Mouse (Mus musculus) heart, postnatal 10 days (tissue): ENCODE measurements around the gene Bcl2l1. TPM values are rescaled to one million over a fixed set of nuclear protein-coding genes. Genes with fewer than 3 reads are reported as not detected.

Experiments used
- DNase-seq, 2 experiments: peaks; one replicate each; pipeline ENCODE4 v3.0.0; 2021
- intact Hi-C: fragments of 180-260 bp; cut with DNase I; formaldehyde crosslinking; loops from one replicate; pipeline ENCODE4 v1.15.1; 2025
- total RNA-seq, 2 experiments: library from RNA; stranded (reverse); gene quantifications; 2 replicates each; pipeline ENCODE4 v1.2.3; 2021

Bcl2l1 gene
- total RNA-seq, 2 experiments from 2014 or later = 40.0 to 72.4 TPM

DNA sequence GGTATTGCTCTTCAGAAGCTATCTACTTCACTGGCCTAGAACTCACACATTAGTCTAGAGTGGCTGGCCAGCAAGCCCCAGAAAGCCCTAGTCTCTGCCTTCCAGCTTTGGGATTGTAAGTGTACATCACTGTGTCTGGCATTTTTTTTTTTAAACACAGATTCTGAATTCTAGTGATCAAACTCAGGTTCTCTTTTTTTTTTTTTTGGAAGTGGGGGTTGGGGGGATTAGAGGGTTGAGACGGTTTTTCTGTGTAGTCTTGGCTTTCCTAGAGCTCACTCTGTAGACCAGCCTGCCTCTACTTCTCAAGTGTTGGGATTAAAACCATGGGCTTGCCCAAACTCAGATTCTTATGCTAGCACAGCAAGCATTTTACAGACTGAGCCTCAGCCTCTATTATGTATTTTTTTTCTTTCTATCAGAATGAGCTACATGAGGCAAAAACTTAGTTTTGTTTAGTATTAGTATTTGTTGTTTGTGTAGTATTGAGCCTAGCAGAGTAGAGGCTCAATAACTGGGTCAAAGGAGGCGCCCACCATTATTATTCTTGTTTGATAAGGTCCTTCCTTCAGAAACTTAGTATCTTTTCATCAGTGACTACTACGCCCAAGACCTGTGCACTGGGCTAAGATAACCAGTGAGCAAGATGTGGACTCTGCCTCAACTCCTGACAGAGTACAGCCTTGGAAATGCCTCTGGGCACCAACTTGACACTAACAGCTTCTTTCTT, 6.9 kb downstream of the Bcl2l1 start:
- intact Hi-C loops = no loop called here
- no peak for DNase-seq

DNA sequence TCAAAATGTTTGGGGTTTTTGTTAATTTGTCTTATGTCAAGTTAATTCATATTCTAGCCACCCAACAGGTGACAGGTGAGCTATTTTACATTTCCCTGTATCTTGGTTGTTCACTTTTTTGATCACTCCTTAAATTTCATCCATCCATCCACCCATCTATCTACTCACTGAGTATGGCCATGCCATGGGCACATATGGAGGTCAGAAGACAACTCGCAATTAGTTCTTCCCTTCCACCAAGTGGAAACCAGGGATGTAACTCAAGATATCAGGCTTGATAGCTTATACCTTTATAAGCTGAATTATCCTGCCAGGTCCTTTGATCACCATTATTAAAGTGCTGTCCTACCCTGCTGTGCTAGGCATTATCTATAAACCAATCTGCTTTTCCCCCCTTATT, 7.8 kb downstream of the Bcl2l1 start:
- intact Hi-C loops = no loop called here

DNA sequence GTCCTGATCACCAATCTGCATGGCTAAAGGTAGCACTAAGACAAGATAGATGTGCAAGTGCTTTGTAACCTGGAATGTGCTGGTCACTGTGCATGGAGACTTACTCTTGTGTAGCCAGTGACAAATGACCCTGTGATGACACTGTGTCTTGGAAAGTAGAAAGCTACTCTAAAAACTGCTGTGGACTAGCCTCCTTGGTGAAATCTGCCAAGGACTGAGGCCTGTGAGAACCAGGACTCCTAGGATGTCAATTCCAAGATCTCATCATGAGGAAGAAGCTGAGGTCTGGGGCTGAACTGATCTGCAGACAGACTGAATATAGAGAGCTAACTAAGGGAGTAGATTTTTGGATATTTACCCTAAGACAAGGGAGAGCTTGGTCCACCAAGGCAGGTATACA, 10.0 kb downstream of the Bcl2l1 start:
- no peak for DNase-seq
- intact Hi-C loops = loop anchor here (1.0 to 2.0 kb wide), 2 partner anchors 9 to 37 kb away; no protein-coding TSS in a partner anchor

More for the DNA sequence above, 7.8 kb downstream of the Bcl2l1 start:
- DNase-seq = no peak

DNA sequence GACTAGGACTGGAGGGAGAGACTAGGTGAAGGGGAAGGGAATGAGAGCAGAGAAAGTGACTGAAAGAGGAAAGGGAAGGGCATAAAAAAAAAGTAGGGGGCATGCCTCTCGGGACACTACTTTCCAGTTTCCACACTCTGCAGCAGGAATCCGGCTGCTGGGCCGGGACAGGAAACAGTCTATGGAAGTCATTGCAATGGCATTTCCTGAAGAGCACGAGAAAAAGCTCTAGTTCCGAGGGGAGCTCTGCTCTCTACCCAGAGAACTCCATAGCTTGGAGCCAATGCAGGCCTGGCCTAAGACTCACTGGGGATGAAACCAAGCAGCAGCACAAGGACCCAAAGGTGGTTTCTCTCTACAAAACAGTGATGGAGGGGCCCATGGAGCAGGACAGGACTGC, 10.5 kb downstream of the Bcl2l1 start:
- intact Hi-C loops = loop anchor here (1.0 to 2.0 kb wide), 2 partner anchors 9 to 36 kb away; no protein-coding TSS in a partner anchor
- peak; percentile 76 to 77 for DNase-seq

DNA sequence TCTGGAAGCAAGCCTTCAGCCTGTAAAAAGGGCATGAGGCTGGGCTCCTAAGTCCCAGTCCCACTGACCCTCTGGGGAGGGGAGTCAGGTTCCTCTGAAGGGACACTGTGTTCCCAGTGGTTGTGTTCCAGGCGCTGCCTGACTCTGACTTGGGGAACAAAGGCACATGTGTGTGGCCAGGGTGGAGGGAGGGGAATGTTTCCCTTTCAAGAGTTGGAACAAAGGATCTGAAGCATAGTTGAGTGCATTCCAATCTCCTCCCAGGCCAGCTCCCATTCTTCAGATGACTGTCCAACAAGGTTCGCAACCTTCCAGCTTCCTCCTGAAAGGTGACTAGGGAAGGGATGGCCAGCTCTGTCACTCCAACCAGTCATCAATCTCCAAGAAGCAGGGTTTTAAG, 11.2 kb downstream of the Bcl2l1 start:
- intact Hi-C loops = loop anchor here (2.0 kb wide), 1 partner anchor 36 kb away; no protein-coding TSS in a partner anchor
- peak; percentile 69 to 74 for DNase-seq

DNA sequence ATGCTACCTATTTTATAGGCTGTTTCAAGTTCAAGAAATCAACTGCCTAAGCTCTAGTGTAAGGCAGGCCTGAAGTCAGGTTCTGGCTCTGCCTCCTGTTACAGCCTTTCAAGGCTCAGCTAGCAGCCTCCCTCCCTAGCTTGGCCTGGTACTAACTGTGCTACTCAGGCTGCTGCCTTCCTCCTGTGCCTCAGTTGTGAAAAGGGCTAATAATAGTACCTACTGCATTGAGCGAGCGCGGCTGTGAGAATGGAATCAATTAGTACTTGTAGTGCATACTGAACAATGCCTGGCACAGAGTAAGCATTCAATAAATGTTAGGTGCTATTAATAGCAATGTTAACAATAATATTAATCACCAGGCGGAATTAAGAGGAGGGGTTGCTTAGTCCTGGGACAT, 11.6 kb downstream of the Bcl2l1 start:
- intact Hi-C loops = loop anchor here (2.0 kb wide), 1 partner anchor 35 kb away; no protein-coding TSS in a partner anchor
- DNase-seq = peak in 1 of 2 experiments; percentile 41

DNA sequence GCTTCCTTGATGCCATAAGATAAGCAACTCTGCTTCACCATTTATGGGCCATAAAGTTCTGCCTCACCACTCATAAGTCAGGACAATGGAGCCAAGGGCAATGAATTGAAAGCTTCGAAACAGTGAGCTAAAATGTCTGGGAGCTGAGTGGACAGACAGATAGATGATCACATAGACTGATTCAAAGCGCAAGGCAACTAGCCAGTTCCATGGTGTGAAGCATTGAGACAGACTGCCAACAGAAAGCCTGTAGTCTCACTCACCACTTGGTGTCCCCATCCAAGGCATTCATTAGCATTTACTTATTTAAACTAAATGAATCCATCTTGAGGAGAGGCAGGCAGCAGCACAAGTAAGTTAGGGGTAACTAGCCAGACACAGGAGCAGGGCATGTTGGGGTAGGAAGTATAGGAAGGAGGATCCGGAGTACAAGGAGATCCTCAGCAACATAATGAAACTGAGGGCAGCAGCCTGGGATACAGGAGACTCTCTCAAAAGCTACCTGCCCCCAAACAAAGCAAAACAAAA, 12.4 kb downstream of the Bcl2l1 start:
- intact Hi-C loops = no loop called here
- no peak for DNase-seq

DNA sequence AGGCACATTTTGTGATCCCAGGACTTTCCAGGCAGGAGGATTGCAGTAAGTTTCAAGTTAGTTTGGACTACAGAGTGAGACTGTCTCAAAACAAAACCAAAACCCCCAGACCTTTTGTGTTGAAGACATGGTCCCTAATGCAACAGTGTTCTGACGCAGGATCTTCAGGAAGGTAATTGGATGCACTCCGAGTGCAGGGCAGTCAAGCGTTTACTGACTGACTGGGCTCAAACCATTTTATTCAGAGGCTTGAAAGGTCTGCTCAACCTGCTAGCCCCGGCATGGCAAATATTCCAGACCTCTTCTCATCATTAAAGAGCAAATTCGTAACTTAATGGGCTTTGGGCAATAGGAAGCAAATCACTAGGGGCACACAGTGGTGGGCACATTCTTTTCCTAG, 12.8 kb downstream of the Bcl2l1 start:
- intact Hi-C loops = no loop called here
- no peak for DNase-seq

DNA sequence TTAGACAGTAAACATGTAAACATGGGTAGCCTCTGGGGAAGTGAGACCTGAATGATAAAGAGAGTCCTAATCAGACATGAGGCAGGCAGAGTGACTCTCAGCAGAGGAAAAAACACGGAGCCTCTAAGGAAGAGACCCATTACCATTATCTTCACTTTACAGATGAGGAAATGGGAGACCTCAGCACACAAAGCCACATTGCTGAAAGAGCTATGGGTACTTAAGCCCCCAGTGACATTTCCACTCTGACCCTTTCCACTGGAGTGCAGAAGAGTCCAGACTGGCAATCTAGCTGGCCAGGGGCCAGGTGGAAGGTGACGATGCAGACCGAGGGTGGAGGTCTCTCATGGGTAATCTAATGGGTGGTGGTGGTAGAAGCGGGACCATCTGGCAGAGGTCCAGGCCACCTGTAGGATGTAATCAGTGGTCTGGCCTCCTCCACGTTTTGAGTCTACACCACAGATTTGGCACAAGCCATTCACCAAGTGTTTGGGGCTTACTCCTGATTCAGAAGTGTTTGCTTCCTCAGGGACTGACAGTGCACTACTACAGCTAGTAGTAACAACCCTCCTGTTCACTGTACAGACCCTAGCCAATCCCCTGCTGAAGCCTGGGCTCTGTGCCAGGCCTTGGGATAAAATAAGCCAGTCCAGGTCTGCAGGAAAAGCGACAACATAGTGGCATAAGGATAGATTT, 13.8 kb downstream of the Bcl2l1 start:
- intact Hi-C loops = no loop called here
- peak; percentile 63 to 65 for DNase-seq

DNA sequence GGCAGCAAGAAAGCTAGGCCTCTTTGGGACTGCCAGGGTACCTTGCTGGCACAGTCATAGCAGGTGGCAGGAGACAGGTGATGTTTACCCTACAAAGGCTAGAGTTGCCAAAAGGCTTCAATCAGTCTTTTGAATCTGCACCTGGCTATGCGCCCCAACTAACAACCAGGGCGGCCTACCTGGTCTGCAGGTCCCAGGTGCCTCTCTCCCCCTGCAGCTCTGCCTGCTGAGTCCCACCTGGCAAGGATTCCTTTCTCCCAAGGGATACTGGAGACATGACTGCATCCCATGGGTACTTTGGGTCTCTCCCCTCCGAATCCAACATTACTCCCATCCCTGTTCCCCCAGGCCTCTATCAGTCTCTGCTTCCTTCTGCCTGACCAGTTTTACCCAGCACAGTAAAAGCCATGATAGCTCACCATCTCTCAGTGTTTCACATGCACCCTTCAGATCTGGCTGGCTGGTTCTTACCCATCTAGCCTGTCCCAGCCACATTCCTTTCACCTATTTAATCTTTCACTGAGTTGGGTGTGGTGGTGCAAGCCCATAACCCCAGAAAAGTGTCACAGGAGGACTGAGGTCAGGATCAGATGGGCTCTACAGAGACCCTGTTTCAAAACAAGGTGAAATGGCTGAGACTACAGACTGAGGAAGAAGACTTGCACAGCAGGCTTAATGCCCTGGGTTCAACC, 14.7 kb downstream of the Bcl2l1 start:
- no peak for DNase-seq
- intact Hi-C loops = no loop called here

DNA sequence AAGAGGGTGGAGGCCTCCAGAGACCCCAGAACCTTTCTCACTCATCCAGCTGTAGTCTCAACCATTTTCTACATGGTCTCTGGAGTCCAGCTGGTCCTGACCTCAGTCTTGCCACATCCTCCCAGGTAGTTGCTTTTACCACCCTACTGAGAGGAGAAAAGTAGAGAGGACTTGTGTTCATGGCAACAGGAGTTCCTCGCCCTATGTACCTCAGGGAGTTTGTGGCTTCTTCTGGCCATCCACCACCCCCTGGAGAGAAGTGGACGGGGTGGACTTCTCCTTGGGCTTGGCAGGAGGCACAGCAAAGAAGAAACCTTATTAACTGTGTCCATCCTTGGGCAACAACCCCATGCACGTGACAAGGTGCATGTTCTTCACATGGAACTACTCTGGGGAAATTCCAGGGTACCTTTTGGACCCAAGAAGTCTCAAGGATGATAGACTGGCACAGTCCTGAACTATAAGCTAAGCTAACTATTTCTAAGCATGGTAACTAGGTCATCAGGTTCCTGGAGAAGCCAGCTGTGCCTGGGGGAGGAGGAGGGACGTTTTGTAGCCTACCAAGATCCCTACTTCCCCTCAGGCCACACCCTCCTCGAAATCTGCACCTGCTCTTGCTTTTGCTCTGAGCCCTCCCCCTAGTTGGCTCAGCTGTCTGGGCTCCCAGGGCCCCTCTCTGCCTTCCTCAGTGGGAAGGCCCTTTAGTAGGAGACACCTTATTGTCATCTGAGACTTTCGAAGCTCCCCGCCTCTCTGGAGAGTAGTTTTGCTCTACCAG, 15.5 kb downstream of the Bcl2l1 start:
- no peak for DNase-seq
- intact Hi-C loops = no loop called here

DNA sequence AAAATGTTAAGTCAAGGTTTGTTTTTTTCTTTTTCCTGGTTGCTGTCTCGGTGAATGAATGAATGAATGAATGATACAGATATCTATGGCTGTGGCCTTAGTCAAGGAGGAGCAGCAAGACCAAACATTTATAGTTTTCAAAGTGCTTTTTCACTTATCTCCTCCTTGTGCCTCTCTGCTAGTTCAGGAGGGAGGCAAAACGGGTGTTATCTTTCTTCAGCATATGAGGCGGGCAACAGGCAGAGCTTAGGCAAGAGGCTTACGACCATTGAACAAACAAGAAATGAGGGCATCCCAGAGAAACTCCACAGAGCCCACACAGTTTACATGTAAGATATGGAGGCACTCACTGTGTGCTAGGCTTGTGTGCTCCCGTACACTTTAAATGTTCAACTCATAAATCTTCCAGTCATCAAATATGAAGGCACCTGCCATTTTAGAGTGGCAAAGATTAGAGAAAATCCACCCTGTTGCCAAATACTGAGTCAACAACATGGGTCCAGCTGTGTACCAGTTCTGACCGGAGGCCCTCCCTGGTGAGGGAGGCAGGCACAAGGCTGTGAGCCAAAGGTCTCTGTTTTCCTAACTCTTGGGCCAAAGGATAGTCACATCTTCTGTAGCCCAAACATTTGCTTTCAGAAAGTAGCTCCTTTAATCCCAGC, 17.2 kb downstream of the Bcl2l1 start:
- no peak for DNase-seq
- intact Hi-C loops = no loop called here

DNA sequence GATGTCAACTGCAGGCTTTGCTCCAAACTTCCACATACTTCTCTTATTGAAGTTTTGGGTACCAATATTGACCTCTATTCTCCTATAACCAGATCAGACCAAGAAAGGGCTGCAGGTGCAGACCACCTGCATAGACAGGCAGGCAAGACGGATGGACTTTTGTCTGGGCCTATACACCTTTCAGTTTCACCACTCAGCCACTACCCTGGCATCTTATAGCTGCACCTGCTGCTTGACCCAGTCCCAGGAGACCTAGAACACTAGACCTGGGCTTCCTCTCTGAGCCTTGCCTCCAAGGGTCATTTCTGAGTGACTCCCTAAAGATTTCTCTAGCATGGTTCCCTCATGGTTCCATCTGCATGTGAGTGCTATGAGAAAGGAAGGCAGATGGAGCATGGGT, 18.3 kb downstream of the Bcl2l1 start:
- DNase-seq = no peak
- intact Hi-C loops = no loop called here

DNA sequence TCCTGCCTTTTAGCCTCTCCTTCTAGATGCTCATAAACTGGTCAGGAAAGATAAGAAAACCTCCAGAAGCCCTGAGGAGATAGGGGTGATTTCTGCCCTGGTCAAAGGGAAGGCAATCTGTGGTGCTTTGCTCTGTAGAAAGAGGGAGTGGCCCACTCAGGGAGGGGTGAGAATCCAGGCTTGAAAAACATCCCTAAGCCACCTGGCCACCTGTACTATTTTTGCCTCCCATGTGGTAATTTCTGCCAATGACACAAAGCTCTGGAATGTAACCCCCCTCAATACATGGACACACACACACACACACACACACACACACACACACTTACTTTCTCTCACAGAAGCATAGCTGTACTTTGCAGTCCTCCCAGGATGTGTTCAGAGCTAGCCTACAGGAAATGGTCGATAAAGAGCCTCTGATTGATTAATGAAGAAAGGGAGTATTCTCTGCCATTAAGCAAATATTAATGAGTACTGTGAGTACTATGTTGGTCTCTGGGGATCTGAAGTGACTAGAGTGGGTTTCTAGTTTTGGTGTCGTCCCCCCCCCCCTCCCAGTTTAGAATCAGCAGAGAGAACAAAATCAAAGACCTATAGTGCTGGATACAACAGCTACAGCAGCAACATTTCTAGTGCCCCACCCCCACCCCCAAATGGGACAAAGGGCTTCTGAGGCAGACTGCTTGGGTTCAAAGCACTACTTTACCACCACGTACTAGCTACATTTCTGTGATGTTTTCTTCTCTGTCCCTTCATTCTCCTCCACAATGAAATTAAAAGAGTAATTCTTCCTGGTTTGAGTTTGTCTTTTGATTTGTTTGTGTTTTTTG, 20.0 kb downstream of the Bcl2l1 start:
- intact Hi-C loops = no loop called here
- DNase-seq = no peak

DNA sequence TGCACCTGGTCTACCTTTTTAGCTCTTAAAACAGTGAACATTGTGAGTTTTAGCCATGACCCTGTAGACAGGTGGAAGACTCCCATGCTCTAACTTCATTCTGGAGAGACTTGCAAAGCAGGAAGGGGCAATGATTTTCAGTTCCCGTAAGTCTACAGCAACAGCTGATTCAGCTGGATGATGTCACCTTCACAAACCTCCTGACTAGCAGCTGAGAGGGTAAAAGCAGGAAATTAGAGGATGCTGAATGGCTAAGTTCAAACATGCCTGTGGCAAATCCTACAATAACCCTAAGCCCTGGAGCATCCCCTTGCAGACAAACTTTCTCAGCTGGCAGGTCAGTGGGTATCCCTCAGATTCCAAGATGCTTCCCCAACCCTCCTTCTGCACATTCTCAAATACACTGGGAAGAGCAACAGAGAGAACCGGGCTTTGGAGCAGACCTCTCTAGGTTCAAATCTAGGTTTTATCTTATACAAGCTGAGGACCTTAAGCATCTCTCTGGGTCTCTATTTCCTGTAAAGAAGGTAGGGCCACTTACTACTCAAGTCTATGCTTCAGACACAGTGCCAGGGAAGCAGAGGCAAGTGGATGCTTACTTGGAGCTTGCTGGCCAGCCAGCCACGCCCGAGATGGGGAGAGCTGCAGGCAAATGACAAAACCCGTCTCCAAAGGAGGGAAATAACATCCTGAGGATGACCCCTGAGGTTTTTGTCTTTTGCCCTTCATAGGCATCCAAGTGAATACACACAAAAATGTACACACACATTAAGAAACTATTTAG, 21.2 kb downstream of the Bcl2l1 start:
- DNase-seq = no peak
- intact Hi-C loops = no loop called here

DNA sequence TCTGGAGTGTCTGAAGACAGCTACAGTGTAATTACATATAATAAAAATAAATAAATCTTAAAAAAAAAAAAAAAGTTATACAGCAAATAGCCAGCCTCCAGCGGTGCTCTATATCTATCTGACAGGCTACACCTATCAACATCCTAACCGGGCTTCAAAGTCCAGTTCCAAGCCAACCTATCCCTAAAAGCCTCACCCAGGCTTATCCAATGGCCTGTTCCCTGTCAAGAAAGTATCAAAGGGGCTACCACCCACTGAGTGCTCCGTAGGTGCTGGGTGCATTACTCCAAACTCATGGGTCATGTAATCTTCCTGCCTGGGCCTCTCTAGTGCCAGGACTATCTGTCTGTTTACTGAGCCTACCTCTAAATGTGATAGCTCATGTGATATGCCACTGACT, 23.4 kb downstream of the Bcl2l1 start:
- intact Hi-C loops = no loop called here
- no peak for DNase-seq

DNA sequence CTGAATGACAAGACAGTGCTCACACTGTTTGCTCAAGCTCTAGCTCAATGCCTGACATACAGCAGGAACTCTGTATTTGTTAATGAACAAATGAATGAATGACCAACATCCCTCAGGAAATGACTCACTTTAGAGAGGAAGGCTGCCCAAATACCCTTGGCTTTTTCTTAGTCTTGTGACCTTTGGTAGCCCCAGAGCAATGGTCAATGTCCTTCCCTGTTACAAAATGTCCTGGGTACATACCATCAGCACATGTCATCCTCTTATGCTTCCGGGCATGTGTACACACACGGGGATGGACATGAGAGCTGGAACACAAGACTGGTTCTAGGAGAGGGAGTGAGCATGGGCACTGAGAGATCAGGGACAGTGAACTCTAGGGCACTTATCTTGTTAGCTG, 25.5 kb downstream of the Bcl2l1 start:
- no peak for DNase-seq
- intact Hi-C loops = no loop called here

DNA sequence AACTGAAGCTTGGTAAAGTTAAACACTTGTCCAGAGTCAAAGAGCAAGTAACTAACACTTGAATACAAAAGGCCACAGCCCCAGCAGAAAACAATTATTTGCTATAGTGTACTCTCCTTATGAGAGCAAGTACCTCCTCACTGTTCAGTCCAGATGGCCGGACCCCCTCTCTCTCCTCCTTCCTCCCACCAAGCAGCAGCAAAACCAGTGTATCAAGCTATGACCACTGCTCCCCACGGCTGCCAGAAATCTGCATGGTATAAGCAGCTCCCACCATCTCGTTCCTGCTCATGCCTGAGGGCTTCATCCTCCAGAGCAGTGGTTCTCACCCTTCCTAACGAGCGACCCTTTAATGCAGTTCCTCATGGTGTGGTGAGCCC, 26.4 kb downstream of the Bcl2l1 start:
- intact Hi-C loops = no loop called here
- no peak for DNase-seq
